Mouse (Mus musculus): ENCODE measurements around the gene Gm17455.

Gene Gm17455

GRCm38 (mm10) chr10:60373937-60374578, 25.5 kb upstream of the Gm17455 start:
- DNase-seq (ENCODE audit: low spot score in 2 of 2): no peak

GRCm38 (mm10) chr10:60376704-60377103, 22.8 kb upstream of the Gm17455 start:
- no peak for DNase-seq (ENCODE audit: low spot score in 2 of 2)

- no peak for DNase-seq (ENCODE audit: low spot score in 2 of 2)
Observed at GRCm38 (mm10) chr10:60379419-60379957, 20.0 kb upstream of the Gm17455 start.

GRCm38 (mm10) chr10:60380229-60380628, 19.3 kb upstream of the Gm17455 start:
- no peak for DNase-seq (ENCODE audit: low spot score in 2 of 2)

- DNase-seq (ENCODE audit: low spot score in 2 of 2): no peak
Observed at GRCm38 (mm10) chr10:60381142-60381925, 18.2 kb upstream of the Gm17455 start.

GRCm38 (mm10) chr10:60388332-60388731, 11.2 kb upstream of the Gm17455 start:
- no peak for DNase-seq (ENCODE audit: low spot score in 2 of 2)

GRCm38 (mm10) chr10:60389447-60389865, 10.1 kb upstream of the Gm17455 start:
- DNase-seq (ENCODE audit: low spot score in 2 of 2): no peak

GRCm38 (mm10) chr10:60390177-60390903, 9.2 kb upstream of the Gm17455 start:
- DNase-seq (ENCODE audit: low spot score in 2 of 2): no peak

GRCm38 (mm10) chr10:60390904-60391420, 8.6 kb upstream of the Gm17455 start:
- DNase-seq (ENCODE audit: low spot score in 2 of 2): no peak

GRCm38 (mm10) chr10:60391661-60392060, 7.9 kb upstream of the Gm17455 start:
- DNase-seq (ENCODE audit: low spot score in 2 of 2): no peak

GRCm38 (mm10) chr10:60394936-60395335, 4.6 kb upstream of the Gm17455 start:
- no peak for DNase-seq (ENCODE audit: low spot score in 2 of 2)

- DNase-seq (ENCODE audit: low spot score in 2 of 2): no peak
Observed at GRCm38 (mm10) chr10:60395605-60396004, 3.9 kb upstream of the Gm17455 start.

GRCm38 (mm10) chr10:60398051-60398814, 1.3 kb upstream of the Gm17455 start:
- no peak for DNase-seq (ENCODE audit: low spot score in 2 of 2)

GRCm38 (mm10) chr10:60400507-60401295, 1.2 kb downstream of the Gm17455 start:
- no peak for DNase-seq (ENCODE audit: low spot score in 2 of 2)

GRCm38 (mm10) chr10:60405460-60406177, 6.1 kb downstream of the Gm17455 start:
- DNase-seq (ENCODE audit: low spot score in 2 of 2): peak in 1 of 2 experiments; percentile 26

GRCm38 (mm10) chr10:60407831-60408230, 8.3 kb downstream of the Gm17455 start:
- DNase-seq (ENCODE audit: low spot score in 2 of 2): peak; percentile 58 to 77

- DNase-seq (ENCODE audit: low spot score in 2 of 2): no peak
Observed at GRCm38 (mm10) chr10:60411794-60412193, 12.3 kb downstream of the Gm17455 start.

- no peak for DNase-seq (ENCODE audit: low spot score in 2 of 2)
Observed at GRCm38 (mm10) chr10:60413756-60414155, 14.2 kb downstream of the Gm17455 start.

GRCm38 (mm10) chr10:60417041-60417440, 17.5 kb downstream of the Gm17455 start:
- no peak for DNase-seq (ENCODE audit: low spot score in 2 of 2)

- DNase-seq (ENCODE audit: low spot score in 2 of 2): peak; percentile 68 to 77
Observed at GRCm38 (mm10) chr10:60418137-60418536, 18.6 kb downstream of the Gm17455 start.
